Mouse (Mus musculus): ENCODE results near the gene Btbd19.

The Btbd19 gene

DNA sequence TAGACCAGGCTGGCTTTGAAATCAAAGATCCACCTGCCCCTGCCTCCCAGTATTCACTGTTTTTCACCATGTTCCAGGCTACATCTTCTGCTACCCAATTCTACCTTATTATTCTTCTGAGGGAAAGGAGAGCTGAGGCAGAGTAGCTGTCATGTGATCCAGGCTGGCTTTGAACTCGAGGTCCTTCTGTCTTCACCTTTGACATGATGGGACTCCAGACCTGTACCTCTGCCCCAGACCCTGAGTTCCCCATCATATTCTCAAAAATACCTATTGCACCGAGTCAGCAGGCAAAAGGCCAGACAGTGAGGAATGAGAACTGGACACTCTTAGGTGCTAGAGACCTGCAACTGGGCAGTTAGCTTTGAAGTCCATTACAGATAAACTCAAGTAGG, 9.1 kb upstream of the Btbd19 start:
- no peak for DNase-seq (ENCODE audit: low spot score in 2 of 2)

DNA sequence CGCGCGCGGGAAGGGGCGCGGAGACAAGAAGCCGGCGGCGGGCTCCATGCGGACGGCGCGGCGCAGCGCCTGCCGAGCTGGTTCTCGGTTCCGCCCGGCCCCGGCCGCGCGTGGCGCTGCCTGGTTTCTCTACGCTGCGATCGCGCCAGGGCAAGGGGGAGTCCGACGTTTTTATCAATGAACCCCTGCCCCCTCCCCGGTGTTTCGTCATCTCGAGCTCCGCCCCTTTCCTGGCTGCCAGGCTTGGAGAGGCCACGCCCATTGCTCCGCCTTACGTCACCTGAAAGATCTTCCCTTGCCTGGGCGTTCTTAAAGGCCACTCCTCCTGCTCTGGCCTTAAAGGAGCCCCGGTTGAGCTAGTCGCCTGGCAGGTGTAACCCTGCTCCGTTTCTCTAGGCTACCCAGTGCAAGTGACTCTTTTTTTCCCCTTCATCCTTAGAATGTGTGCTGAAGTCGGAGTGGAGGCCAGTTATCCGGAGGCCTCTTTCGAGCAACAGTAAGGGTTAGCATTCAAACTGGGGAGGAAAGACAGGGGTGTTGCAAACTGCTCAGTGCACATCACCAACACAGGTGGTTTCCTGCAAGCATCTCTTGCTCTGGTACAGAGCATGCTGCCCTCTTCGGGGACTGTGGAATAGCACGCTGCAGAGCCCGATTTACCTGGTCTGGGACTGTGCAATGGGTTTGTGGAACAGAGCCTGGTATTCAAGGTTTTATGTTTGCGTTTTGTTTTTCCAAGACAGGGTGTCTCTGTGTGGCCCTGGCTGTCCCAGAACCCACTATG, 8.5 kb upstream of the Btbd19 start, which contains the start of gene Plk3:
Gene Plk3 (minus strand): TSS at position 147 of the 784 bp plus-strand sequence.
- peak; percentile 92 to 97 for DNase-seq (ENCODE audit: low spot score in 2 of 2)

DNA sequence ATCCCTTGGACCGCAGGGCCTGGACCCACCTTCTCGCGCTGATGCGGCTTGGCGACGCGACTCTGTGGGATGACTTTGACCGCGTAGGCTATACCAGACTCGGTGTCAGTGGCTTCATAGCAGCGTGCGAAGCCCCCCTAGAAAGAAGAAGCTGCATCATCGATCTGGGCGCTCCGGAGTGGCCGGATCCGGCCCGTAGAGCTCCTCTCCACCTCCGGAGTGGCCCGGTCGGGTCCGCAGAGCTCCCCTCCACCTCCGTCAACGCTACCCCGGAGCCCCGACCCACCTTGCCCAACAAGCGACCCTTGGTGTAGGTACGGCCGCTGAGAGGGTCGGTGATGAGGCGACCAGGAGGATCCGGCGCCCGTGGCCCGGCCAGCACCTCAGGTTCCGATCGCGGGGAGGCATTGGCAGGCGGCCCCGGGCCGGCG, 7.9 kb upstream of the Btbd19 start:
- no peak for DNase-seq (ENCODE audit: low spot score in 2 of 2)

DNA sequence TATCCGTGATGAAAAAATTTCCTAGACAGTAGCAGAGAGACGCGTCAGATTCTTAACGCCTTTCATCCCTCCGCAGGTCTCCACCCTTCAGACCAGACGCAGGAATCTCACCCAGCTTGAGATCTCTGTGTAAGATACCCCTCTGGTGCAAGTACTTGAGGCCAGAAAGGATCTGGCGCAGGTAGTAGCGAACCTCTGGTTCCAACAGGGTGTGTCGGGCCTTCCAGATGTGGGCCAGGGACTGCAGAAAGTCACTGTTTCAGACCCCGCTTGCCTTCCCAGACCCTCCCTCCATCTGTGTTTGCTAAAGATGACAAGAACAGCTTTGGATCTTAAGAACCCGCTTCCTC, 7.2 kb upstream of the Btbd19 start:
- no peak for DNase-seq (ENCODE audit: low spot score in 2 of 2)

DNA sequence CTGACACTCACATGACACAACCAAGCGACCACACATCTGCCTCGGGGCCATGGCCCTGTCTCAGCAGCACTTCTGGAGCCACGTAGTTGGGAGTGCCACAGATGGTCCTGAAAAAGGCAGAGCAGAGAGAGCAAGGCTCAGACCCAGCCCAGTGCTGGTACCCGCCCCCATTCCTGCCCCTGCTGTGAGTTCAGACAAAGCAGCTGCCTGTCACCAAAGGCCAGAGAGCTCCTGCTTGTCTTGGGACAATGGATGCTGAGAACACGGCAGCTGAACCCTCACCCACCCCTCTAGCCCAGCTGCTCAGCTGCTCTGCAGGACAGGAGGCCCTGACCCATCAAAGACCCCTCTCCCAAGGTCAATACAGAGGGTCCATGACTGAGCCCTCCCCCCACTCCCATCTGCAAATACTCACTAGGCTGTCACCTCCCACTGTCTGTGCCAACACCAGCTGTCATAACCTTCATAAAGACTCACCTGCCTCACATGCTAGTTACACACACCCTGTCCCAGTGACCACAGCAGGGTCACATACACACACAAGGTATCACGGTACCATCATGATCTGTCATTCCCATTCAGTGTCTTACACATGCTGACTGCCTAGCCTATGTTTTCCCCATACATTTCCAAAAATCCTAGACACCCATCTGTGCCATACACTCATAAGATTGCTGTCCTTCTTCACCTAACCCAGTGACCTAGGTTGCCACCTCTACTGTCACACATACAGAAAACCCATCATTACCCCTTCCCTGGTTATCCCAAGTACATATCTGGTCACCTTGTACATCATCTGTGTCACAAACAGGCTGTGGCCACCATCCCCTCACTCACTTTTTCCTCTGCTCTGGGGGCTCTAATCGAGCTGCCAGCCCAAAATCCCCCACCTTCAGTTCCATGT, 6.6 kb upstream of the Btbd19 start:
- peak in 1 of 2 experiments; percentile 52 for DNase-seq (ENCODE audit: low spot score in 2 of 2)

DNA sequence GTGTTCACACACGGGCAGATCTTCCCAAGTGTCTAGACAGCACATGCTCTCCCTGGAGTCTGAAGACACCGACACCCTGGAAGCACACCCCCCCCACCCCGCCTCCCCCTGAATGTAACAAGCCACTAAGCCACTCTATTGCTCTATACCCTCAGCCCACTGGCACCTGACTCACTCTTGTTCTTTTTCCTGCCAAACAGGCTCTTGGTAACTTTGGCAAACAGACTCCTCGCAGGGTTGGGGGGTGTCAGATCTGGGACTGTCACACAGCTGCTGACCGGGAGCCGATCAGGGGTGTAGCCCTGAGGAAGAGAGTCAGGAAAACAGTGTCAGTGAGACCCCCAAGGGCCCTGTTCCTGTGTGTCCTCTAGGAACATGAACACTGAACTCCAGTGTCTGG, 5.7 kb upstream of the Btbd19 start:
- DNase-seq (ENCODE audit: low spot score in 2 of 2), result no peak

DNA sequence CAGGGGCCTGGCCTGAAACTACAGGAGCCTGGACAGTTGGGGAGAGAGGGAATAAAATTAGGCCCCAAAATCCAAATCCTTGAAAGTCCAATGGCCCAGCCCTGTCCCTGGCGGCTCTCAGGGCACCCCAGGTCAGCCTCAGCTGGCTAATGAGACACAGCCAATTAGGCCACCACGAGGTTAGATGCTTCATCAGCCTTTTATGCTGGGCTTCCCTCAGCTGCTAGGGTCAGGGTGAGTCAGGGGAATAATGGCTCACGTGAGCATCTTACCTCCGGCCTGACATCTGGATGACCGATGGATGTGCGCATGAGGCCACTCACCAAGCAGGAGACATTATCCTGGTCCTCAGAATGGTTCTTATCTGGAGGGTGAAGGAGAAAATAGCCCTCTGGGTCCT, 5.3 kb upstream of the Btbd19 start:
- no peak for DNase-seq (ENCODE audit: low spot score in 2 of 2)

DNA sequence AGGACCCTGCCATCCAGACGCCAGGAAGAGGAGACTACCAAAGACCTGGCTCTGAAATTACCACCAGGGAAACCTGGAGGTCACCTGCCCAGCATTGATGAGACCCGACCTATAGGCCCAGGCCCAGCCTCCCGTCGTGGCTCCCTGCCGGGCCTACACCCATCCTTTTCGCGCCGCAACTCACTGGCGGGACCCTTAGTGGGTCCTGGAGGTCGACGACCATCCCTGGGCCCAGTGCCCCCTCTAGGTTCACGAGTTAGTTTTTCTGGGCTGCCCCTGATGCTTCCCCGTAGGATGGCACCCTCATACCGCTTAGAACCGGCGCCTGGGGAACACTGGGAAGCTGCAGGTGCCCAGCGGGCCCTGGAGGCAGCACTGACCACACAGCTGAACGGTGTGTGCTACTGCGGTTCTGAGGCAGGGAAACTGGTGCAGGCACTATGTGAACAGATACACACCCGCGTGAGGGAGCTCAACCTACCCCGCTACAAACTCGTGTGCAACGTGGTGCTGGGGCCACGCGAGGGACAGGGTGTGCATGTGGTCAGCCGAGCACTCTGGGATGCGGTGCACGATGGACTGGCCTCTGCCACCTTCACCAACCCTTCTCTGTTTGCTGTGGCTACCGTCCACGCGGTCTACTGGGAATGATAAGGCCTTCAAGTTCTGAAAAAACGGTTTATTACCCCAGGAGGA, 2.6 kb upstream of the Btbd19 start:
- no peak for DNase-seq (ENCODE audit: low spot score in 2 of 2)

DNA sequence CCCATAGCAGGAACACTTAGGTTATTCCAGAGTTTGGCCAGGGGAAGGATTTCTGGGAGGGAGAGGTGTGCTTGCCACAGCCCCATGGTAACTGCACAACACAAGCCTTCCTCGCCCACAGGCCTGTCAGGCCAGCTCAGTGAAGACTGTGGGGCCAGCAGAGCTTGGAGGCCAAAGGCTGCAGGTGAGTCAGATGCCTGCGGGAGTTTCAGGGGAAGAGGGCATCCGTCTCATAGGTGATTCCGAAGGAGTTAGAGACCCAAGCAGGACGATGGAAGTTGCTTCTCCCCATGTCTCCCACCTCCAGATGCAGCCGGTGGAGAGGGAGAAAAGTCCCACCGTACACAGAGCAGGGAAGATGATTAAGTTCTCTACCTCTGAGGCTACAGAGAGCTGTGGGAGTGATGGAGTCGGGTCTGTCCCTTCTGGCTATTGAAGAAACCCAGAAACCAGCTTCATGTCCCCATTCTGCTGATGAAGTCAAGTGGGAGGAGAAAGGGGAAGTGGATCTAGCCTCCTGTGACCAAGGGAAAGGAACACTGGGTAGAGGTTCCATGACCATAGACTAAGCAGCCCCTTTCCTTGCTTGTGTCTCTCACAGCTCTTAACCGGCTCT, 1.3 kb upstream of the Btbd19 start, which contains the start of gene Tctex1d4:
Gene Tctex1d4 (plus strand): TSS at position 120 of the 616 bp plus-strand sequence.
- DNase-seq (ENCODE audit: low spot score in 2 of 2), result no peak

DNA sequence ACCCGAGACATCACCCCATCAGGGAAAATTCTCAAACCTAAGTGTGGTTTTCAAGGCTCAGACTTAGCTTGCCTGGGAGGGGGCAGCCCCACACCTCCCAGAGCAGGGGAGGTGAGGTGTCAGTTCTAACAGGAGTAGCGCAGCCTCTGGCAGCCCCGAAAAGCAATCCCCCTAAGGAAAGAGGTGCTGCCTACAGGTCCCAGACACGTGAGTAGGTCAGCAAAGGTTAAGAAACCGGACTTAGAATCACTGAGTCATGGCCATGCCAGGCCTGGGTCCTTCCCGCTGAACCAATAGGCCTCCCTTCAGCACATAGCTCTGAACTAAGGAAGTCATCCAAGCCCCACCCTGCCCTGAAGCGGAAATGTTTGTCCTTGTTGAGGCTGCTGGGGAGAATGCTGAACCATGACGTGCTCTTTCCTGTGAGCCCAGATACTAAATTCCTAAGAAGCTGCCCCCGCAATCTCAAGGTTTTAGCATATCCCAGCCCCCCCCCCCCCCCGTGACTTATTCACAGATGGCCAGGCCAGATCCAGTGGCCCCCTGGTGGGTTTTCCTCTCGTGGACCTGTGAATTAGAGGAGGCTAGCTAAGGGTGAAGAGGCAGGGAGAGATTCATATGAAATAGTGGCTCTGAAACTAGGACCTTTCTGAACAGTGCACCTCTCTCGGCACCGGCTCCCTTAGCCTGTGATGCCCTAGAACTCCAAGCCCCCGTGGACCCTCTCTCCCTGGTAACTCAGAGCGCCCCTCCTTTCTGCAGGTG, 567 bp upstream of the Btbd19 start:
- DNase-seq (ENCODE audit: low spot score in 2 of 2), result no peak

DNA sequence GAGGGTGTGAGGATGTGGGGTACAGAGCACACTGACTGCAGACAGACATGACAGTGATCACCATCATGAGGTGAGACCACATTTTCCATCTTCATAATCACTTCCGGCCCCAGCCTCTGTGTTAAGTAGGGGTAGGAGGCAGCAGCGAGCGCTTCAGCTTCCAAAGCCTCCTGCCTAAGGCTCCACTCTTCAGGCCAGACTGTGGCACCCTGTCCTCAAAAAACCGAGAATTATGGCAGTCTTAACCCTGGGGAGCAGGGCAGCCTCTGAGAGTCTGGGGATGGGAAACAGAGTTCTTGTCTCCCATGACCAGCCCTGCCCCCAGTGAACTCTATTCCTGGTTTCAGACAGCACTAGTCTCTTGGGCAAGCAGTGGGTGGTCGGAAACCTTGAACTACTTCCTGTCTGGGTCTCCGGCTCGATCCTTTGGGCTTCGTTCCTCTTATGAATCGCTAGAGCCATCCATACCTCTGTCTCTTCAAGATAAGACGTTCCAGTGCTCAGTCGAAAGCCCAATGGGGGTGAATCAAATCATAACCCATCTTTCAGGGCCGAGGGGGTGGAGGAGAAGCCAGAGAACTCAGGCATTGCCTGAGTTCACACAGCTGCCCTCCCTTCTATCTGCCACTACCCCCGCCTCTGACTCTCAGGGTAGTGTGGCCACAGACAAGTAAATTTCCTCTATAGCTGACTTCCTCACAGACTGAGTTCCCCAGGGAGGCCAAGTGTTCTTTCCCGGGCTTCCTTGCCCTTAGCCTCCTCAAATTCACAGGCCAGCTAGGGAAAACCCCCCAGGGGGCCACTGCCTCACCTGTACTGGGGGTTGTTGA, 792 bp downstream of the Btbd19 start:
- DNase-seq (ENCODE audit: low spot score in 2 of 2), result no peak

DNA sequence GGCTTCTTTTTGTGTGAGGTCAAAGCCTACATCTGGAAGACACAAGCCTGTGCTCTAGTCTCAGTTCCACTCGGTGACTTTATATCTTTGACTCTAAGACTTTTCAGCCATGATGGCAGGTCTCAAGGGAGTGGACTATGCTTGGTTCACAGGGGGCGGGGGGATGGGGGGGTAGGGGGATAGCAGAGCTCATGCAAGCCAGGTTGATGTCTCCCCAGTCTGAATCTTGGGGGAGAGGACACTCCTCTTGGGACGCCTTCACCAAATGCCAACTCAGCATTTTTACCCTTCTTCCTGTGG, 1.4 kb downstream of the Btbd19 start:
- DNase-seq (ENCODE audit: low spot score in 2 of 2), result no peak

DNA sequence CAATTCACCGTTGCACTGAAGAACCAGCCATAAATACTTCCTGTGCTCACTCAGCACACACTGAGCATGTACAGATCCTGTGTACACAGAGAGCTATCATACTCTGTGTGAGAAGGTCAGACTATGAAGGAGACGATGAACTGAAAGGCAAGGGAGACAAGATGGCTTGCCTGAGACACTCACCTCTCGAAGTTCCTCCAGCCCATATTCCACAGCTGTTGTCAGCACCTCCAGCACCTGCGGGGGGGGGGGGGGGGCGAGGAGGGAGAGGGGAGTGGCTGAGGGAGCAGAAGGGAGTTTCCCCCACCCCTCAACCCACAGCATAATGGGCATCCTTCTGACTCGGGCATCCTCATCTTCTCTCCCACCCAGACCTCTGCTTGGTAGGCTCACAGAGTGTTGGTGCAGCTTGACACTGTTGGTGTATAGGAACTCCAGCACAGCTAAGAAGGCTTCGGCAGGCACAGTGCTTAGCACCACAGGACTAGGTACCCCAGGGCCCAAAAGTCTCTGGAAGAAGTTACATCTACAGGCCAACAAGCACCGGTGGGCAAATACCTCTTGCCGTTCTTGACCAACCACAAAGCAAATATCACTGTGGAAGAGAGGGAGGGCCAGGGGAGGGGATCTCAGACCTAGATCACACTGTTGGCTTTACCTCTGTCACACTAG, 1.8 kb downstream of the Btbd19 start:
- DNase-seq (ENCODE audit: low spot score in 2 of 2), result no peak

DNA sequence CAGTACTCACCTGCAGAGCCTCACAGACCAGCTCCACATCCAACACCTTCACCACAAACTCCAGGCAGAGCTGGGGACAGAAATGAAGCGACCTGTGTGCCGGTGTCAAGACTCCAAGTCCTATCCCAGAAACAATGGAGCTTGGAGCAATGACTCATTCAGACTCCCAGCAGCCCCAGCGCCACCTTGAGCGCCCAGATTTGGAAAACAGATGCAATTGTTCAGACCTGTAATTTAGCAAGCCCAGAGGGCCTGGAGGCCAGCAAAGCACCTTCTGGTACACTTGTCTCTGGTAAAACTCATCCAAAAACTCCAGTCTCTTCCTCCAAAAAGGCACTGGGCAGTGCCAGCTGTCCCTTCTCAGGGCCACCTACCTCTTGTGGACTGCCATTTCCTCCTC, 3.3 kb downstream of the Btbd19 start:
- DNase-seq (ENCODE audit: low spot score in 2 of 2), result no peak

DNA sequence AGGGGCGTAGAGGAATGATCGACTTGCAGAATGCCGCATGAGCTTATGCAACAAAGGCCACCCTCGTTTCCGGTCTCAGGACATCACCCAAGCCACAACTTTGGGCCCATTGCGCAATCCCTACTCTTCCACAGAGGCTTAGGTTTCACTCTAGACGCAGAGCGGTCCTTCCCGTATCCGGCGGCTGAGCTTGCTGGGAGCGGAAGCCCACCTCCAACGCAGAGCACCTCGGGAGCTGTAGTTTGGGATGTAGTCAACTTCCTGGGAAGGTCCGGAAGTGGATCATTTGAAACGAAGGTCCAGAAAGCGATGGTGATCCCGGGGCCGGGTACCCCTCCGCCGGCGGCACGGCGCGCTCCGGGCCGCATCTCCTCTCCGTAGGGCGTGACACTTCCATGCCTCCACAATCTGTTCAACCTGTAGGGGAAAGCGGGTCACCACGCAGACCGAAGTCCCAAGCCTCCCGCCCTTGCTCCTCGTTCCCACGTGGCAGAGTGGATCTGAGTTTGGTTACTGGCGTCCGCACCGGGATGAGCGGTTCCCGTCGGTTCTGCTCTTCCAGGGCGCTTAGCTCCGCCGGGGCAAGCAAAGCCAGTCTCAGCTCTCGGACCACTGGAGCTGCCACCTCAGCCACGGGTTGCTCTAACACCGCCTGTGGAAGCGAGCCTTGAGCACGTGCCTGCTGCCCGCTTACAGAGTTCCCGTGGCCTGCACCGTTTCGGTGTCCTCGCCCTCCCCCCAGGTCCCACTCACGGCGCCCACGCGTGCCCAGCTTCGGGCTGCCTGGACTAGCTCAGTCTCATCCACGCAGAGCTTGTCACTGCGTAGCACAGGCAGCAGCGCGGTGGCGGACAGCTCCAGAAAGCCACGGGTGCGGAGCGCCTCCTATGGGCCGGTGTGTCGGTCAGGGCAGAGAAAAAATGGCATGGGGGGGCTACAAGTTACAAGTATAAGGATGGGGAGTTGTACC, 4.8 kb downstream of the Btbd19 start:
- peak; percentile 69 to 88 for DNase-seq (ENCODE audit: low spot score in 2 of 2)

DNA sequence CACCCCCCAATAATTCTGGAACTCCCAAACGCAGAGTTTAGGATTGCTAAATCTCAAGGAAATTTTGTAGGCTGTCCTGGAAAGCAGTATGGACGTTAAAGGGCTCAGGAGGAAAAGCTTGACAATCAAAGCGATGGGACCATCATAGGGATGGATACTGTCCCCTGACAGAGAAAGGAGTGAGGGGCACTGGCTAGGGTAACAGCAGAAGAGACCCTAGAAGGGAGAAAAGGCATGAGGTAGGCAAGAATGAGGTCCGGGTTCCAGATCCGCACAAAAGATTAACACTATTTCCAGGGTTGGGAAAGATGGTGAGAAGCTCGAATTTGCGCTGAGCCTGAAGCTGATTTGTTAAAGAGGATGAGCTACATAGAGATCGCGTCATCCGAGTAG, 5.5 kb downstream of the Btbd19 start:
- no peak for DNase-seq (ENCODE audit: low spot score in 2 of 2)

DNA sequence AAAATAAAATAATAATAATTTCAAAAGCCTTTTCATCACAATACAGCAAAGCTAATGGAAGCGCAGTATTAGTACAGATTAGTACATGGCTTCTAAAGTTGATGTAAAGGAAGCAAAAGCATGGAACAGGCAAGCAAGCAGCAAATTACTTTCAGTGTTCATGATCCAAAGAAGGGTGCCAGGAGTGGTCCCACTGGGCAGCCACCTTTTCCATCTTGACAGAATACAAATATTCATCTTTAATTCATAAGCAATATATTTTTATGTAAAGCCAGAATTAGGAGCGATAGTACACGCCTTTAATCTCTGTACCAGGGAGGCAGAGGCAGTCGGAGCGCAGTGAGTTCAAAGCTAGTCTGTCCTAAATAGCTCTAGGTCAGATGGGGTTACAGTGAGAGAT, 5.9 kb downstream of the Btbd19 start:
- DNase-seq (ENCODE audit: low spot score in 2 of 2), result no peak

DNA sequence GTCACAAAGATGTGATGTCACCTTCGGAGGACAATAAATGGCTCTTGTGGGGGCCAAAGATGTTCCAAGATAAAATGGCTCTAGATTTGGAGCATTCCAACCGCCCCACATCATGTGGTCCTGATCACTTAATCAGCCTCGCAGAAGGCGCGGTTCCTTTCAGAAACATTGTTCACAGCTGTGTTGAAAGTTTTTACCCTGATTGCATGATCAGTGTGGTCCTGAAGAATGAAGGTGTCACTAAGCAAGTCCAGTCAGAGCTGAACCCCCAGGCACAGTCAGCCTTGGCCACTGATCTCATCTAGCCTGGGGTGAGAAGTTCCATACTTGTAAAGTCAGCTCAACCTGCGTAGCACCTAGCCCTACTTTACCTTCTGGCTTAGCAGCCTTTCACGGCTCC, 7.6 kb downstream of the Btbd19 start:
- no peak for DNase-seq (ENCODE audit: low spot score in 2 of 2)

DNA sequence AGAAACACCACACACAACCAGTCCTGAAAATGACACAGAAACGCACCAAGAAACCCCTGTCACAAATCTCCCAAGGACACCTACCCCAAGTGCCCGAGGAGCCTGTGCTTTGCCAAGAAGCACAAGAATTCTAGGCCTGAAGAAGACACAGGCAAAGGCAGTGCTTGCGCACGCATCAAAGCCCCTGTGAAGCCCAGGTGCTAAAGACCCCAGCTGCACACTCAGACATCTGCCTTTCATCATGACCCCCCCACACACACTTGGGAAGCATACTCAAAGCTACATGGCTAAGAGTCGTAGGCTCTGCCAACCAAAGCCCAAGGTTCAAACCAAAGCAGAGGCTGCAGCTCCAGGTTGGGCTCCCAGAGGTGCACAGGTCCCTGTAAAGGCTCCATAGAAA, 9.9 kb downstream of the Btbd19 start:
- DNase-seq (ENCODE audit: low spot score in 2 of 2), result no peak

Data from cerebellum, postnatal 4 days (tissue).